Mouse (Mus musculus) layer of hippocampus, postnatal 36 days (tissue): ENCODE measurements around the gene Olfr76. TPM values are rescaled to one million over a fixed set of nuclear protein-coding genes. Genes with fewer than 3 reads are reported as not detected.
"Not testable (repeated sequence)": the region's sequence is repeated elsewhere in the genome, so short reads cannot be mapped to it uniquely, and the experiment has no call there.

Experiments
- DNase-seq, 2 experiments: peaks; one replicate each; pipeline ENCODE4 v3.0.0; 2022
- total RNA-seq, 2 experiments: library from RNA; stranded (reverse); gene quantifications; 2 replicates each; pipeline ENCODE4 v1.2.3; 2021

Olfr76 gene
- not detected for total RNA-seq

- no peak for DNase-seq
These were observed at the start of gene Olfr76 for GRCm38 (mm10) chr19:12123103-12123502. Gene Olfr76, minus strand, starts transcription at chr19:12123203.

DNA sequence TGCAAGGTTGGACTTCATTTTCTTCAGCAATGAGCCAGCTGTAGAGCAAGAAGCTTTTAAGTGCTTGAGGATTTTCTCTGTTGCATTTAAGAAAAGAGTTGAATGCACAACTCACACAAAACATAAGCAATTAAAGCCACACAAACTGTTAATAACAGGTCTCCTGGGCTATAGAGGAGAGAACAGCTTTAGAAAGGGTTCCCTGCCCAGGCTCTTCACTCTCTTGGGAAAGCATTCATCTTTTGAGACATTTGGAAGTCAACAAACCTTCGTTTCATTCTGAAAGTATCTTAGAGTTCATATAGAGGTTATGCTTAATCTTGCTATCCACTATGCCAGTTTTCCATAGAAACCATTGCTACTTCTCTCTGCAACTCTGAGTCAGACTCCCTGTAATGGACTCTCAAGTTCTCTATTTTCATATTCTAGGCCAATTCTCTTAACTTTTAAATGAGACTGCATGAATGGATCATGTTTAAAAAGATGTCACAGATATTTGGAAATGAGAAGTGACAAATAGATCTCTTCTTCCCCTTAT, 47.1 kb upstream of the Olfr76 start, which contains the start of gene Olfr1555-ps1:
Olfr1555-ps1 (minus strand) TSS at position 51 of the 538 bp plus-strand sequence.
- not testable (repeated sequence) for DNase-seq

GRCm38 (mm10) chr19:12145452-12145851, 22.4 kb upstream of the Olfr76 start:
- DNase-seq: no peak

GRCm38 (mm10) chr19:12143356-12143755, 20.4 kb upstream of the Olfr76 start:
- DNase-seq: peak; percentile 30 to 51

DNA sequence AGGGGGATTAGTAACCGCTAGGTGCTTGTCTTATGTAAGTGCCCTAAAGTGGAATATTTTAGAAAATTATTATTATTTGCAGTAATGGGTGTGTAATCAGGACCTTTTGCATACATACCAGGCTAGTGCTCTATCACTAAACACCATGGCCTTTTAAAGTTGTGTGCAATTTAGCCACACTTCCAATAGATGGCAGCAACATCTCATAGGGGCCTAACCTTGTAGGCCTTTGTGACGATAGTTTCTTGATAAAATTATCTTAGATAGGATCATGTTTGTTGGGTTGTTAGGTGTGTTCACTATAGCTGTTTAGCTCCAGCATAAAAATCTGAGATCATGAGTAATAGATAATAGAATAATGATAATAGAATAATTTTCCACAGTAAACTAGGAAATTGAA, 11.3 kb upstream of the Olfr76 start:
- DNase-seq: peak in 1 of 2 experiments; percentile 12

DNA sequence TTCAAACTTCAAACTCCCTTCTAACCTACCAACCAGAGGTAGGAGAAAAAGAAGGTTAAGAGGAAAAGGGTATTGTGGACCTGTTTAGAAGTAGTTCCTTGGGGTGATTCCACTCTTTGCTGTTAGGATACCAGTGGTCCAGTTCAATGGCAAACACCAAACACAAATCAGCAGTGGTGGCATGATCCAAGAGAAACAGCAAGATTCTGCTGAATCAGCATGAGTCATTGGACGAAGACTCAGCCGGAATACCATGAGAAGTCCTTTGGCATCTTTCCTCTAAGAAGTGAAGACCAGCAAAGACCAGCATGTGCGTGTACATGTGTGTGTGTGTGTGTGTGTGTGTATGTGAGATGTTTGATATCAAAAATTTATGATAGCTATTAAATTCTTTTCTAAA, 6.5 kb downstream of the Olfr76 start:
- no peak for DNase-seq

- no peak for DNase-seq
These were observed 7.2 kb downstream of the Olfr76 start, which contains the start of gene Olfr1428 for GRCm38 (mm10) chr19:12115797-12116196. Gene Olfr1428, minus strand, starts transcription at chr19:12115897.

DNA sequence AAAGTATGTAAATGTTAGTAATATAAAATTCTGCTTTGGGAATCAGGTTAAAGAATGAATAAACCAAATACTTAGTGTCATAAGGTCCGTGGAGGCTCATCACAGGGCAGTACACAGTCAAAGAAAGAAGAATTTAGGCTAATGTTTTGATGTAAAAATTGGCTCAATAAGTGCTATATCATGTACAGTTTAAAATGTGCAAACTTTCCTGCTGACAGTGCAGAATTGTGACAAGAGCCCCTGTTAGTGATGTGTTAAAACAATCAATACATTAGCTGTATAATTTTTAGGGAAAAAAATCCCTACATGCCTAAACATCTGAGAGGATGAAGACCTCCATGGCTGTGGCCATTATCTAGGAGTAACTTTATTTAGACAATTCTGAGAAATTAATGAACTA, 9.2 kb downstream of the Olfr76 start:
- no peak for DNase-seq

DNA sequence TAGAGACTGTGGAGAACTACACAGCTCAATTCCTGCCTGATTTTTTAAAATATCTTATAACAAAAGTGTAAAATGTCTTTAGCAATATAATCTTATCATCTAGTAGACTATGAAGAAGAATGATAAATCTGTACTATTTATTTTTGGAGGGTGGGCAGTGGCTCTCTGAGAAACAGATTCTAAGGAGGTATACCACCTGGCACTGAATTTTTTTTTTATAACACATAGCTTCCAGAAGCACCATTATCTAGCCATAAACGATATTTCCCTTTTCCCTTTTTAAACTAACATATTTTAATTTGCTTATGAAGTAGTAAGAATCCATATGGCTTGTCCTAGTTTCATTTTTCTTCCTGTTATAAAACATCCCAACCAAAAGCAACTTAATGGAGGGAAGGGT, 18.5 kb downstream of the Olfr76 start:
- DNase-seq: no peak

DNA sequence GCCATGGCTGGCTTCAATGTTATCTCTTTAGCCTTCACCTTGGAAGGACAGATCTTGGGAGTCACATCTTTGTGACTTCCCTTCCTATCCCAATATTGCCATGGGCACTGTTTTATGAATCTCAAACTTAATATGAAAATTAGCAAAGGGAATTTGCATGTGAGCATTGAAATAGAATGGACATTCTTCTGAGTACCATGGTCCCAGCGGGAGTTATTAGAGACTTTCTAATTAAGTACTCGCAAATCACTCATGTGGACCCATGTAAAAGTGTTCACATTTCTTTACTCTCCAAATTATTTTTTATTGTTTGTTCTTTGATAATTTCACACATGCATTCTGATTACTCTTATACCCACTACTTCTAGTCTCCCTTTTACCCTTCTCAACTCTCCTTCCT, 19.8 kb downstream of the Olfr76 start, which contains the start of gene Olfr1427:
Olfr1427 (minus strand) TSS at position 101 of the 400 bp plus-strand sequence.
- no peak for DNase-seq

GRCm38 (mm10) chr19:12091913-12092312, 31.1 kb downstream of the Olfr76 start, which contains the start of gene Olfr1426:
Gene Olfr1426, minus strand, starts transcription at chr19:12092013.
- DNase-seq: no peak

GRCm38 (mm10) chr19:12077631-12078030, 45.4 kb downstream of the Olfr76 start, which contains the start of gene Olfr1425:
Gene Olfr1425, minus strand, starts transcription at chr19:12077731.
- not testable (repeated sequence) for DNase-seq

DNA sequence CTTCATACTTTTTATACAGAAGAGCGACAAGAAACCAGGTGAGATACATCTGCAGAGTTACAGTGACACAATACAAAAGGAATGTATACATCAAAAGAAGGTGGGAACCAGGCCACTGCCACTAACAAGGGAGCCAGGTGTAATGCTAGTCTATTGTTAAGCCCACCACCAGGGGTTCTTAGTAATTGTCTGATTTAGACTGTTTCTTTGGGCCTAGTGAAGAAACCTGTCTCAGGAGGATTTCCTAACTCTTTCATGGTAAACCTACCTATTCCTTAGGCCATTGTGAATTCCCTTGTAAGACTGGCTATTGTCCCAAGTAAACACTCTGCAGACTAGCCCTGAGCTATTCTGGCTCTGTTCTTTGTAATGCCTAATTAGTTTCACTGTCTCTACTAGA, 53.5 kb downstream of the Olfr76 start:
- not testable (repeated sequence) for DNase-seq

Other genes with a start within 250 kb of the Olfr76 start
- gene Olfr1419, start 248.1 kb downstream of the Olfr76 start, total RNA-seq: not detected
- not detected for gene Olfr1420, start 236.6 kb downstream of the Olfr76 start, total RNA-seq
- gene Patl1, start 210.8 kb downstream of the Olfr76 start, total RNA-seq: 10 to 100 TPM; 19.8 to 24.8 TPM
- 10 to 100 TPM; 51.1 to 52.3 TPM for gene Osbp, start 157.3 kb downstream of the Olfr76 start, total RNA-seq
- not detected for gene Olfr1423, start 81.9 kb downstream of the Olfr76 start, total RNA-seq
- not detected for gene Olfr1424, start 60.5 kb downstream of the Olfr76 start, total RNA-seq
- not detected for gene Olfr1425, start 45.5 kb downstream of the Olfr76 start, total RNA-seq
- gene Olfr1426, start 31.2 kb downstream of the Olfr76 start, total RNA-seq: not detected
- gene Olfr1427, start 19.9 kb downstream of the Olfr76 start, total RNA-seq: not detected
- not detected for gene Olfr1428, start 7.3 kb downstream of the Olfr76 start, total RNA-seq
- gene Olfr1555-ps1, start 46.9 kb upstream of the Olfr76 start, total RNA-seq: not detected
- gene Olfr1431, start 77.4 kb upstream of the Olfr76 start, total RNA-seq: not detected
- not detected for gene Olfr1432, start 109.4 kb upstream of the Olfr76 start, total RNA-seq
- not detected for gene Olfr262, start 118.5 kb upstream of the Olfr76 start, total RNA-seq
- not detected for gene Olfr235, start 137.8 kb upstream of the Olfr76 start, total RNA-seq
- not detected for gene Olfr1434, start 156.7 kb upstream of the Olfr76 start, total RNA-seq
- gene Olfr1436, start 175.9 kb upstream of the Olfr76 start, total RNA-seq: not detected
- not detected for gene Olfr1437, start 201.9 kb upstream of the Olfr76 start, total RNA-seq
- not detected for gene Olfr1438-ps1, start 212.7 kb upstream of the Olfr76 start, total RNA-seq